Mouse (Mus musculus) cerebellum, adult (tissue): ENCODE measurements at regions not wholly inside any gene's neighbourhood (a gene's known extent, or its start where the extent isn't known, plus 50 kb on each side); places are given as distances from the start of the nearest gene placed in this dataset.

Experiments used
- ATAC-seq: cut with Nextera tagmentation; 2 replicates; pipeline ENCODE4 v1.9.2; 2017; ENCODE audit warnings: mild to moderate bottlenecking, moderate library complexity, mixed read lengths; ENCODE audit not compliant: insufficient number of reproducible peaks, low FRiP score, low TSS enrichment

DNA sequence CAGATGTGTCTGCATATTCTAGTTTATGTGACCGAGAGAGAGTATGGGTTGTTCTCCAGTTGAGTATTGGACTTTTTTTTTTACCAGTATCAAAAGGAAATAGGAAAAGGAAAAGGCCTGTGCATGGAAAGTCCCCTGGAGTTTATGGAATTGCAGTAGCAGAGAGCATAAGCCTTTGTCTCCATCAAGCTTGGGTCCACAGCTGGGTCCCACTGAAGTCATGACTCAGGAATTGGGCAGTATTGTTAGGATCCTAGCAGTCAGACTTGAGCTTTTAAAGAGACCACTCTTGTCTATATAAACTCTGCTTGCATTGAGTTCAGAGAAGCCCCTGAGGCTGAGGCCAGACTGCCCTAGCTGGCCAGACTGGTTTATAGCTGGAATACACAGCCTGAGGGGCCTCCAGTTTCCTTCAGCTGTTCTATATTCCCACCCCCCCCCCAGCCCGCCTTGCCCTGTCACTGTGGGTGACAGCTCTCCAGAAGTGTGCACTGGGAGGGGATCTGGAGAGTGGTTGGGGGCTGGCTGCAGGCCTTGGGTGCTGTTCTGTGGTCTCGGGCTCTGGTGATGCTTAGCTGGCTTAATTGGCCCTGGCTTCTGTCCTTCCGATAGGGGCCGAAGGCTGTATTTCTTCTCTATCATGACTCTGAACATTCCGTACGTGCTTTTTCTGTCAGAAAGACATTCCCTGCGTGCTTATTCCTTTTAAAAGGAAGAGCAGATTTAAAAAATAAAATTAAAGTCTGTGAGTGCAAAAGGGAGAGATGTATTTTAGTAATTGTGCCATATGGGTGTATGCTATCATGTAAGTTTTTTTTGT is 1130.8 kb upstream of the A1bg start:
- no peak for ATAC-seq

DNA sequence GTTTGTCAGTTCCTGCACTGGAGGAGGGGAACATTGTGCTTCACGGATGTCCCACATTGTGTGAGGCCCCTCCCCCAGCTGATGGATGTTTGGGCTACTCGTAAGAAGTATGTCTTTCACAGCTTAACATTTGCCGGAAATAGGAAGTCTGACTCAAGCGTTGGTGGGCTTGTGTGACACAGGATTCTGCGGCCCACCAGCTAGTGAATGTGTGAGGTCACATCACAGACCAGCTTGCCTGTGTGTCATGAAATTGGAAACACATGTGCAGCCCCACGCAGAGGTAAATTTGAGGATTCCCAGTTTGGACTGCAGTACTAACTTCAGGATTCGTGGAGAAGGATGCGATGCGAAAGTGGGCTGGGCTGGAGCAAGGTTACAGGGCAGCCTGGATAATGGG is 1126.6 kb upstream of the A1bg start:
- ATAC-seq = no peak

DNA sequence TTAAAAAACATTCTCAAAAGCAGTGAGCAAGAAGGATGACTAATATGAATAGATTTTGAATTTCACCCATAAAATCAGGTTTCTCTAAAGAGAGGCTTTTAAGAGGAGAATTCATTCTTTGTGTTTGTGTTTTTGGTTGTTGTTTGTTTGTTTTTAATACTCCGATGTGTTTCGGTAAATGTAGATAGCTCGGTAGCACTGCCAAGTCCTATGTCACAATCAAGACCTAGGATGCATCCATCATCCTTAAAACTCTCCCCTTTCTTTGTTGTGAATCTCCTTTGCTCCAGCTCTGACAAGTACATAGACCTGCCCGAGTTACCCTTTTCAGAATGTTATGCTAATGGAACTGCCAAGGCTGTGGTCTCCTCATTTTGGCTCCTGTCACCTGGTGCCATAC is 1126.2 kb upstream of the A1bg start:
- no peak for ATAC-seq

DNA sequence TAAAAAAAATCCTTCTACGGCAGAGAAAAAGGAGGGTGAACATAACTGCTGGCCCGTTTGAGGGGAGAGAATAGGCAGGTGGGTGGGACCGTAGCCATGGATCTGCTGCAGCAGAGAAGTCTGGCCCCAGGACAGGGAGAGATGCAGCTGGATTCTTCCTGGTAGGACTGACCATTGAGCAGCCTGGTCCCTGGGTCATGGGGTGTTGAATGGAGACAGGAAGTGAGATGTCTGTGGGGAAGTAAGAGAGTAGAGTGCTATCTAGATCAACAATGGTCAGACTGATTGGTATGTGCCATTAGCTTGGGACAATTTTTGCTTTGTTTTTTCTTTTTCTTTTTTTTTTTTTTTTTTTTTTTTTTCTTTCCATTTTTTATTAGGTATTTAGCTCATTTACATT is 1123.5 kb upstream of the A1bg start:
- no peak for ATAC-seq

DNA sequence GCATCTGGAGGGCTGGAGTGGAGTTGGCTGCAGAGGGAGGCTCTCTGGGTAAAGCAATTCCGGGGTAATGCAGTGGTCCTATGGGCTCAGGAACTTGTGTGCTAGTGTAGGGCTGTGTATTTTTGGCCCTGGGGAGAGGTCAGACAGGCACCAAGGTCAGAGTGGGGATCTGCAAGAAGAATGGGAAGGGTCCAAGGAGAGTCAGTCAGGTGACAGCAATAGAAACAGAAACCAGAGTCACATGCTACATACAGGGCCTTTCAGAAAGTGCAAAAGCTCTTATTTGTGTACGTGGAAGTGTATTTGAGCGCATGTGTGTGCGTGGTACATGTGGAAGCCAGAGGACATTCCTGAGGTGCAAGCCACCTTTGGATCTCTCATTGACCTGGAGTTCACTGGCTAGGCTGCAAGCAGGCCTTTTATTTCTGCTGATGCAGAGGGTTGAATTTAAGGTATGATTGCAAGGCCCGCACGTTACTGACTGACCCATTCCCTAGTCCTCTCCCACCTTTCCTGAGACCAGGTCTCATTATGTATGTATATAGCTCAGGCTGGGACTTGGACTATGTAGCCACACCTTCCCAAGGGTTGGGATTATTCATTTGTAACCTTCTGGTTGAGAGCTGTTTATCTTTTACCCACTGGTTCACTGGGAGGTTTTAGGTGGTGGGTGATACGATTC is 1122.0 kb upstream of the A1bg start:
- ATAC-seq = no peak

DNA sequence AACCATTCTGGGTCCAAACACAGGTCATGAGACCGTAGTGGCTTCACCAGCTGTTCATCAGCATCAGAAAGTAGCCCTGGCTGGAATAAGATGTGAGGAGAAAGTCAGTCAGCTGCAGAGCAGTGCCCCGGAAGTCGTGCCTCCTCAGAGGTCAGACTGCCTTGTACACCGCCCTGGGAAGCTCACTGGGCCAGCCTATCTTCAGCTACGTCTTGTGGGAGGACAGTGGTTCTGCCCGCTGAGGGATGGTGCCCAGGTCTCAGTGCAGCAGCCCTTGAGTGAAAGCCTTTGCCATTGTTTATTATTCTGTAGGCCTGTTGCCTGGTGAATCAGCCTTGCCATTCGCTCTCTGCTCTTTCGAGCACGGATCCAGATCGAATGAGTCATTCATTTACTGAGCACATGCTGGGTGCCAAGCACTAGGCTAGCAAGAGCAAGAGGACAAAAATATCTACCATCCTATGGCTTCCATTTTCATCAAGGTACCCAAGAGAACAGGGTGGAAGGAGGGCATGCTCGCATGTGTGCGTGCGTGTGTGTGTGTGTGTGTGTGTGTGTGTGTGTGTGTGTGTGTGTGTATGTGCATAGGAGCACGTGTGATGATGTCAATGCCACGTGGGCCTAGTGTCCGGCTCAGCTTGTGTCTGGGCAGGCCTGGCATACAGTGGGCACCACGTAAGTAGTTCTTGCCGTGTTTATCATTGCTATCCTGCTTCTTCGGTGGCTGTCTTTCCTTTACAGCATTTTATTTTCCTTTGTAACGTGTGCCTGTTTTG is 1121.0 kb upstream of the A1bg start:
- 0 out of 2 replicates have a peak, but pooled peaks have one; percentile 26 for ATAC-seq

DNA sequence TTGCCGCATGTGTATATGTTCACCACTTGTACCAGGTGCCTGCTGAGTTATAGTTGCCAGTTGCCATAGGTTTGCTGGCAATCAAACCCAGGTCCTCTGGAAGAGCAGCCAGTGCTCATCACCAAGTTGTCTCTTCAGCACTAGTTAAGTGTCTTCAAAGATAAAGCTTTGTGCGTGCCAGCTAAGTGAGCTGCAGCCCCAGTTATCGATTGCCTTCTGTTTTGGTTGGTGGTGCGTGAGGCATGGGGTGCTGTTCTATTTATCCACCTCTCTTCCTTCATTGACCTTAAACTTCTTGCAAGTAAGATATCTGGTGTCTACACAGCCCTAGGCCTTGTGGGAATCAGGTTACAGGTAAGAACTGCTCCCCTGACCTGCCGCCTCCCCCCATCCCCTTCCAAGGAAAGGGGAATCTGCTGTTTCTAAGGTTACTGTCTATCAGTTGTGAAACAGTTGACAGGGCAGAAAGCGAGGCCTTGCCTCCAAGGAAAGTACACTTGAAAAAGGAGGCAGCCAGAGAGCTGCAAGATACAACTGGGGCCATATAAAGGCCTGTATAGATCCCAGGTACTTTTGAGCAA is 1120.2 kb upstream of the A1bg start:
- no peak for ATAC-seq
